9 mouse cellular contexts compared by ENCODE assay signal in genomic region chr17:37050399-37050798, GRCm38 (mm10). TPM values are rescaled to one million over a fixed set of nuclear protein-coding genes. Genes with fewer than 3 reads are reported as not detected.
DNase-seq lines count a peak whose midpoint lies in the region; ATAC-seq lines count a peak whose summit lies in the region.
"Had no signal": no experiment of that assay in that cellular context is flagged by ENCODE, and none has a peak within 500 bp of the region (broad histone marks: within the 10 kb centered on the region; RNA-seq: fewer than 3 reads in every experiment).

No protein-coding gene starts in this region.

- DNase-seq in adrenal gland, postnatal 10 days: peak; percentile 86
- peak; percentile 92 for DNase-seq in embryo, embryonic 10.5 days (ENCODE audit: low spot score)
- peak; percentile 70 for DNase-seq in gastrocnemius, postnatal 25 days
- peak; percentile 43 for DNase-seq in induced T-regulatory cell, adult 2 months (ENCODE audit: low read depth)
- peak; percentile 92 for DNase-seq in left cerebral cortex, postnatal 10 days (ENCODE audit: extremely low spot score in 1 of 2, low spot score in 2 of 2)
- DNase-seq in right cerebral cortex, adult 2 months (ENCODE audit: low spot score in 2 of 2): peak; percentile 94 to 95

- intact Hi-C loops in left cerebral cortex, postnatal 10 days (cut with DNase I): no loop called here

- peak; percentile 36 for ATAC-seq in megakaryocyte, adult 5-6 weeks (ENCODE audit: poor library complexity, severe bottlenecking)
- ATAC-seq in activated CD4-positive, CD25-positive, alpha-beta regulatory T cell, adult 4 months: no peak

RNA-seq across cellular contexts. Expression of gene Gabbr1, which starts 4.6 kb away (rescaled TPM):
- total RNA-seq in adrenal gland, postnatal 10 days (2021): 10 to 100 TPM; 22.1 to 40.3 TPM
- 10 to 100 TPM in 1 of 2 experiments, 1 to 10 TPM in 1; 8.8 to 11.0 TPM for total RNA-seq in gastrocnemius, postnatal 25 days (2021)
- 100 to 1,000 TPM; 579 to 604 TPM for total RNA-seq in left cerebral cortex, postnatal 10 days (2021)
- 12.4 and 14.2 TPM in 2 replicates for total RNA-seq in megakaryocyte, adult 5-6 weeks (2015)
- 5.7 and 10.5 TPM in 2 replicates for total RNA-seq in megakaryocyte, adult 5-6 weeks (2017)
- polyA plus RNA-seq in activated CD4-positive, CD25-positive, alpha-beta regulatory T cell, adult 4 months (2017; shearing (Covaris generic)): 1 to 10 TPM; 5.0 to 6.2 TPM

RNA-seq across cellular contexts. Expression of gene Mog, which starts 27.2 kb away (rescaled TPM):
- total RNA-seq in adrenal gland, postnatal 10 days (2021): not detected
- not detected for total RNA-seq in gastrocnemius, postnatal 25 days (2021)
- total RNA-seq in left cerebral cortex, postnatal 10 days (2021): 10 to 100 TPM in 1 of 2 experiments, 1 to 10 TPM in 1; 3.7 to 11.2 TPM
- not detected in 2 replicates for total RNA-seq in megakaryocyte, adult 5-6 weeks (2015)
- not detected in 2 replicates for total RNA-seq in megakaryocyte, adult 5-6 weeks (2017)
- polyA plus RNA-seq in activated CD4-positive, CD25-positive, alpha-beta regulatory T cell, adult 4 months (2017; shearing (Covaris generic)): not detected
- polyA plus RNA-seq: erythroblast, embryonic 14.5 days had no signal

RNA-seq across cellular contexts. Expression of gene Olfr90, which starts 37.9 kb away (rescaled TPM):
- not detected for total RNA-seq in adrenal gland, postnatal 10 days (2021)
- total RNA-seq in gastrocnemius, postnatal 25 days (2021): not detected
- not detected for total RNA-seq in left cerebral cortex, postnatal 10 days (2021)
- not detected in 2 replicates for total RNA-seq in megakaryocyte, adult 5-6 weeks (2015)
- not detected in 2 replicates for total RNA-seq in megakaryocyte, adult 5-6 weeks (2017)
- polyA plus RNA-seq in activated CD4-positive, CD25-positive, alpha-beta regulatory T cell, adult 4 months (2017; shearing (Covaris generic)): under 1 TPM in 1 of 2 experiments, not detected in 1; 0.19 TPM
- polyA plus RNA-seq: erythroblast, embryonic 14.5 days had no signal

RNA-seq across cellular contexts. Expression of gene Olfr91, which starts 47.7 kb away (rescaled TPM):
- not detected for total RNA-seq in adrenal gland, postnatal 10 days (2021)
- not detected for total RNA-seq in gastrocnemius, postnatal 25 days (2021)
- total RNA-seq in left cerebral cortex, postnatal 10 days (2021): not detected
- not detected in 2 replicates for total RNA-seq in megakaryocyte, adult 5-6 weeks (2015)
- total RNA-seq in megakaryocyte, adult 5-6 weeks (2017): not detected in 2 replicates
- polyA plus RNA-seq in activated CD4-positive, CD25-positive, alpha-beta regulatory T cell, adult 4 months (2017; shearing (Covaris generic)): not detected
- polyA plus RNA-seq: erythroblast, embryonic 14.5 days had no signal

RNA-seq across cellular contexts. Expression of gene Zfp57, which starts 49.4 kb away (rescaled TPM):
- 1 to 10 TPM; 4.0 to 7.7 TPM for total RNA-seq in adrenal gland, postnatal 10 days (2021)
- total RNA-seq in gastrocnemius, postnatal 25 days (2021): under 1 TPM; 0.78 to 0.82 TPM
- total RNA-seq in left cerebral cortex, postnatal 10 days (2021): 10 to 100 TPM; 68.8 to 72.1 TPM
- total RNA-seq in megakaryocyte, adult 5-6 weeks (2015): not detected in 2 replicates
- total RNA-seq in megakaryocyte, adult 5-6 weeks (2017): not detected in 2 replicates
- polyA plus RNA-seq in activated CD4-positive, CD25-positive, alpha-beta regulatory T cell, adult 4 months (2017; shearing (Covaris generic)): not detected
- polyA plus RNA-seq: erythroblast, embryonic 14.5 days had no signal

Comparison
In these comparisons a context has a peak if more than half of its experiments do, and no peak if none do; other contexts are left out.
1. DNase-seq: peak in every context shown above with its lines; median percentile 94 in right cerebral cortex, adult 2 months; 92 in embryo, embryonic 10.5 days; 92 in left cerebral cortex, postnatal 10 days; 86 in adrenal gland, postnatal 10 days; 70 in gastrocnemius, postnatal 25 days; 43 in induced T-regulatory cell, adult 2 months.
2. RNA of gene Gabbr1, which starts 4.6 kb away (total RNA-seq): 579 to 604 TPM in left cerebral cortex, postnatal 10 days; 22.1 to 40.3 TPM in adrenal gland, postnatal 10 days, 5.7 to 14.2 TPM in megakaryocyte, adult 5-6 weeks and 8.8 to 11.0 TPM in gastrocnemius, postnatal 25 days; every median in the first group is over 10 times any median in the second.
3. RNA of gene Mog, which starts 27.2 kb away (total RNA-seq): 3.7 to 11.2 TPM in left cerebral cortex, postnatal 10 days; not detected in adrenal gland, postnatal 10 days, not detected in gastrocnemius, postnatal 25 days and not detected in megakaryocyte, adult 5-6 weeks; every median in the first group is over 4 times any median in the second.